Mouse (Mus musculus): ENCODE results near the gene Zfp580.

GRCm38 (mm10) chr7:5087886-5088285, 36.5 kb downstream of the Zfp580 start:
- TF ChIP-seq POLR2A (IDR thresholded peaks at IDR 0.05; ENCODE audit: extremely low read depth, insufficient read depth, low read length) (no peak), CTCF (IDR thresholded peaks at IDR 0.05; ENCODE audit: extremely low read depth, insufficient read depth, low read length) (no peak)
